Mouse (Mus musculus): Measurements from ENCODE around the gene Srgap2.
"Not testable (repeated sequence)": the region's sequence is repeated elsewhere in the genome, so short reads cannot be mapped to it uniquely, and the experiment has no call there.

The Srgap2 gene

DNA sequence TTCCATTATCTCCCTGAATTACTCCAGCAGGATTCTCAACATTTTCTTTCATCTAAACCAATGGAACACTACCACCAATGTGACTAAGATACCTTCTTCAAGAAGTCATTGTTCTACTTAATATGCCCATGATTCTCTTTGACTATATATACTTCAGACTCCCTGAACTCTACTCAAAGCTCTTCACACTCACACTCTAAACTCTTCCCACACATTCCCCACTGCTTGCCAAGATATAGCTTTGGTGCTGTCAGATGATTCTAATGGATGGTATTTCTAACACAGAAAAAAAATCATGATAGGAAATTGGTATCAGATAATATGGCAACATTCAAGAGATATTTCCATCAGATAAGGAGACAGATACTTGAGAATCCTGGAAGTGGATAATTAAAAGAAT is 129.0 kb downstream of the Srgap2 start:
- DNase-seq = no peak

GRCm38 (mm10) chr1:131384406-131384805 is 142.7 kb downstream of the Srgap2 start:
- peak; percentile 49 for DNase-seq

DNA sequence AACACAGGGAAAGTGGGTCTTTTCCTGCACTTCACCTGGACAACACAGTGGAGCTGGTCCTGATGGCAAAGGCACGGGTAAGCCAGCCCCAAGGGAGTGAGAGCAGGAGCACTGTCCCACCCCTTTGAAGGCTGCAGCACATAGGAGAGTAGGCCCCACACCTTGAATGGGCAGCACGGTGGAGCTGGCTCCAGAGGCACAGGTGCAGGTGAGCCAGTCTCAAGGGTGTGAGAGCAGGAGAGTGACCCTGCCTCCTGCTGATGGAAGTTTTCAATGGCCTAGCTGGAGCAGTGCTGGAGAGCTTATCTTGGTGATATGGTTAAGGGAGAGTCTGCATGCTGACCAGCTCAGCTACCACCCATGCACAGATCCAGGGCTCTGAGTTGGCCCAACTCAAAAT is 145.0 kb downstream of the Srgap2 start:
- no peak for DNase-seq

GRCm38 (mm10) chr1:131380254-131380653 is 146.9 kb downstream of the Srgap2 start:
- no peak for DNase-seq

- no peak for DNase-seq
Observed at GRCm38 (mm10) chr1:131378914-131379474, 148.2 kb downstream of the Srgap2 start.

- DNase-seq = no peak
Observed at GRCm38 (mm10) chr1:131378081-131378913, 148.9 kb downstream of the Srgap2 start.

GRCm38 (mm10) chr1:131365832-131366231 is 161.3 kb downstream of the Srgap2 start:
- DNase-seq = no peak

DNA sequence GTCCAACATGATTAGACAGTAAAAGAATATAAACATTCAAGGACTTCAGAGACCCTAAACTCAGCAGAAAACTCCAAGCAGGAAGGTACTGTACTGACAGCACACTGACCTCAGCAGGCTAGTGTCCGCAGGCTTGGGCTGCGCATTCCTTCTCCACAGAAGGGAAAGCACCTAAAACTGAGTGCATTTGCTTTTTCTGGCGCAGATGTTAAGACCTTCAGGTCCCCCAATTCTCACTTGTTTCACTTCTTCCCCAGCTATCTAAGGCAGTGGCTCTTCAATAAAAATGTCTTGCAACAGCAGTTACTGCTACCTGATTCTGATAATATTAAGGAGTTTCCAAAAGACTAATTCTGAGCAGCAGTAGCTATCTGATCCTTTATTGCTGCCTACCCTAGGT is 162.7 kb downstream of the Srgap2 start:
- no peak for DNase-seq

- no peak for DNase-seq
Observed at GRCm38 (mm10) chr1:131363887-131364286, 163.3 kb downstream of the Srgap2 start.

DNA sequence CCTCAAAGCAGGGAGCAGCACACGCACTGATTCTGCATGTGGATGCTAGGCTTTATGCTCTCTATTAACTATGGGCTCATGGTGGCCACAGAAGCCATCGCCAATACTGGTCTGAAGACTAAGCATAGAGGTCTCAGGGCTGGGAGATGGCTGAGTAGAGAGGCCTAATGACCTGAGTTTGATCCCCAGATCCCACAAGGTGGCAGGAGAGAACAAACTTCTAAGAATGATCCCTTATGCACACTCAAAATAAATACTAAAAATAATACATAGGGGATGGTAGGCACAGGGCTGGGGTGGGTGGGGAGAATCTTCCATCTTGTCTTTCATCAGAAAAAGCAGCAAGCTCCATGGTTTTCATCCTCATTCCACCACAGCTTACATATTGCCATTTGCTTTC is 165.1 kb downstream of the Srgap2 start:
- no peak for DNase-seq

- DNase-seq = no peak
Observed at GRCm38 (mm10) chr1:131360800-131361199, 166.4 kb downstream of the Srgap2 start.

DNA sequence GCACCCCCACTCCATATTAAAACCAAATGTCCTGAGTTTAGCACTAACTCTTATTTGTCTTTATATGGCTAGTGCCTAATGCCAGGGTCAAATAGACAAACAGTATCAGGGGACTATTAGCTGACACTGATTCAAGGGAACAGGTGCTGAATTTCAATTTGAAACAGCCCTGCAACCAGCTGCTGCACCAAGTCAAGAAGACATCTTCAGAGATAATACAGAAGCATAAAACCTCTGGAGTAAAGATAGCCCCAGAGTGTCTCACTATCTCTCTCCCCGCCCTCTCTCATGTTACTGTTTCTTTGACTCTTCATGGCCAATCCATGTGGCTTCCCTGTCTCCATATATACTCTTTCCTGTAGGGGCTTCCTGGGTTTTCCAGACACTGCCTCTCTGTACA is 167.5 kb downstream of the Srgap2 start:
- no peak for DNase-seq

DNA sequence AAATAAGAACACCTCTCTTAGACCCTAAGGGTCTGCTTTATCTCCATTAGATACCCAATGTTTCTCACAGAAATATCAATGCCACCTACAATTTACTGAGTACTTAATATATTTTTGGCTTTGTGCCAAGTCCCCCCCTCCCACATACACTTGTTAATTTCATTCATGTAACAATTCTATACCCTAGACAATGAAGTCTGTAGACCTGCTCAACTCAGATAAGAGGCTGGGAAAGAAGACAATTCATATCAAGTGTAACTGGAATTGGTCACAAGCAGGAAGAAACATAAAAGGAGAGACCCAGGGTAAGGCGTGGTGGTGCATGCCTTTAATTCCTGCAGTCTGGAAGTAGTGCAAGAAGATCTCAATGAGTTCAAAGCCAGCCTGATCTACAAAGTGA is 169.9 kb downstream of the Srgap2 start:
- DNase-seq = no peak

DNA sequence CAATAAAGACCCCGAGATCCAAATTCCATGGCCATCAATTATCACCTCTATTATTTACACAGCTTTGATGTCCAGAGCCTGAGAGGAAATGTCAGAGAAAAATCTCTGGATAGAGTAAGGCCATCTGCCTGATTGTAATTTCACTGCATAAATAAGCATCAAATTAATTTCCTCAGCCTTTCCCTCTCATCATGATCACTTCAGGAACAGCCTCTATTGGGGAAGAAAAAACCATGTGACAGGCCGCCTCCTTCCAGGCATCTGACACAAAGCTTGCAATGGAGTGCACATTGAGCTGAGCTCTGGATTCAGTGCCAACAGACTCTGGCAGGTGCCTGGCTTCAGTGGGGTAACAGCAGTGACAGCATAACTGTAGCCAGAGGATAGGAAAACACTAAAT is 175.7 kb downstream of the Srgap2 start:
- peak; percentile 94 for DNase-seq

DNA sequence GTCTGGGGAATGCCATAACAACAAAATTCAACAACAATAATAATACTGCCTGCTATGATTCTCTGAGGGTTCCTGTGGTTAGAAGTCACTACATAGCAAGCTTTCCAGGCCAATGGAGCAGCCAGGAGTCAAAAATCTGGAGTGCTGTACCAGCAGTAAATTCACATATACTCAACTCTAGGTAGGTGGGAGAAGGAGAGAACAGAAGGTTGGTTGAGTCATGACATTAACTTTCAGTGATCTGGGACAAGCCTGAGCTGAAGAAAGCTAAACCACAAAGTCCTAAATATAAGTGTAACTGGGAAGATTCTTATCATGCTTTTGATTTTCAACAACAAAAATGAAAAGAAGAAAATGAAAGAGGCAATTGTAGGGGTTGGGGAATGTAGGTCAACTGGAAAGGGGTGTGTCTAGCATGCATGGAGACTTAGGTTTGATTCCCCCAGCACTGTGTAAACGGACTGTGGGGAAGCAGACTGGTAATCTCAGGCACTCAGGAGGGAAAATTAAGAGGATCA is 177.1 kb downstream of the Srgap2 start:
- DNase-seq = no peak

- DNase-seq = no peak
Observed at GRCm38 (mm10) chr1:131347708-131348107, 179.4 kb downstream of the Srgap2 start.

DNA sequence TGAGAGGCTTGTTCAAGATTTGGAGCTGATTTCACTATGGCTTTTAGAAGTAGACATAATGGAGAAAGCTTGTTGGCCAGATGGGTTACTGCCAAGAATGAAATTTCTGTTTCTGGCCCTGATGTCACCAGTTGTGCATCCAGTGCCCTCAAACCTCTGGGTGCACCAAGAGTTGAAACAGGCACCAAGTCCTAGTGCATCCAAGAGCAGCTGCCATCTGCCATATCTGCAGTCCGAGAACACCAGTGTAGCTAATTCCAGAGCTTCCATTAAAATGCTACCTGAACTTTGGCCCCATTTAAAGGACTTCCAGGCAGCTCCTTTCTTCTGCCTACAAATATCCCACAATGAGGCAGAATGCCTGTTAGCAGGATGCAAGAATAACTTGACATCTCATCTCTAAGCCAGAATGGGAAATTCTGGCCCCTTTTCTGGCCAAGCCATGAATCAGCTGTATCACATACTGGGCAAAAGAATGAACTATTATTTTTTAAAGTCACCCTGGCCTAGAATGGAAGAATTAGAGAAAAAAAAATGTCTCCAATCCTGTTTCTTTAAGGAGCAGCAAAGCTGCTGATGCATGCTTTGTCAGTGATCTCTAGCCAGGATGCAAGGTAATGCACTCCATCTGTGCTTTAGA is 180.1 kb downstream of the Srgap2 start:
- no peak for DNase-seq

- no peak for DNase-seq
Observed at GRCm38 (mm10) chr1:131345422-131346419, 181.4 kb downstream of the Srgap2 start.

GRCm38 (mm10) chr1:131344691-131345090 is 182.5 kb downstream of the Srgap2 start:
- DNase-seq = no peak

DNA sequence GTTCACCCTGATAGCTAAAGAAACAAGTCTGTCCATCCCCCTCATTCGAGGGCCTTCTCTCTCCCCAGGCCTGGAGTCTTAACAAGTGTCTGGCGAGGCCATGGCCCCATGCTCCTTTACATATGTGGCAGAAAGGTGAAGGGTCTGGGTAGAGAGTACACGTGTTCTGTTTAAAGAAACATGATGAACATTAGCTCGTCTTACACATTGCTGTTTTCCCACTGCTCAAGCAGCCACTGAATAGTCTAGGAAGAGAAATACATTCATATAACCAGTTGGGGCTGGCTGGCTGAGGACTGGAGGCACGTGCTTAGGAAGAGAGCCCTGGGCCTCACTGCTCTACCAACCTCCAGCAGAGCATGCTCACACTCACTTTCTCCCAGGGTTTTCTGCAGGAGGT is 191.1 kb downstream of the Srgap2 start:
- DNase-seq = no peak

GRCm38 (mm10) chr1:131335604-131336003 is 191.5 kb downstream of the Srgap2 start:
- DNase-seq = peak; percentile 88

GRCm38 (mm10) chr1:131331180-131331579 is 196.0 kb downstream of the Srgap2 start:
- no peak for DNase-seq

DNA sequence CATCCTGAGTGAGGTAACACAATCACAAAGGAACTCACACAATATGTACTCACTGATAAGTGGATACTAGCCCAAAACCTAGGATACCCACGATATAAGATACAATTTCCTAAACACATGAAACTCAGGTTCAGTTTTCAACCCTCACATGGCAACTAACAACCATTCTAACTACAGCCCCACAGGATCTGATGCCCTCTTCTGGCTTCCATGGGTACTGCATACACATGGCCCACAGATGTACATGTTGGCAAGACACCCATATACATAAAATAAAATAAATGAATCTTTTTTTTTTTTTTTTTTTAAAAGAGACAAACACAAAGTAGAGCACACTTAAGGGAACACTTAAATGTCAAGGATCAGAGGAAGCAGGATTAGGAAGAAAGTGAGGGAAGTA is 198.1 kb downstream of the Srgap2 start:
- DNase-seq = not testable (repeated sequence)

Measured in cerebellum, adult 9-11 months (tissue).